Mouse (Mus musculus) myocyte (in vitro differentiated cells): ENCODE measurements at regions not wholly inside any gene's neighbourhood (a gene's known extent, or its start where the extent isn't known, plus 50 kb on each side); places are given as distances from the start of the nearest gene placed in this dataset.

ENCODE experiments used
- H3K27me3 ChIP-seq: one replicate; pipeline ENCODE4 v1.6.1; 2011; ENCODE audit not compliant: control insufficient read depth, insufficient read depth, insufficient read length
- H3K36me3 ChIP-seq: one replicate; pipeline ENCODE4 v1.6.1; 2011; ENCODE audit not compliant: control insufficient read depth, insufficient read depth
- H3K4me2 ChIP-seq: one replicate; pipeline ENCODE4 v1.6.1; 2011; ENCODE audit warnings: low read depth, control low read depth
- H3K4me3 ChIP-seq: one replicate; pipeline ENCODE4 v1.5.1; 2011; ENCODE audit warnings: mild to moderate bottlenecking, control low read depth, moderate library complexity
- H3K79me2 ChIP-seq: one replicate; pipeline ENCODE4 v1.6.1; 2011; ENCODE audit not compliant: control insufficient read depth, insufficient read depth
- H3ac ChIP-seq: one replicate; pipeline ENCODE4 v1.6.1; 2011; ENCODE audit not compliant: control insufficient read depth, insufficient read length
- CEBPB ChIP-seq: IDR thresholded peaks from 2 replicates; pipeline ENCODE4 v1.6.1; 2011; ENCODE audit warnings: mild to moderate bottlenecking, moderate library complexity; ENCODE audit not compliant: poor library complexity, insufficient read depth, severe bottlenecking
- E2F4 ChIP-seq: IDR thresholded peaks from one replicate; pipeline ENCODE4 v1.6.1; 2011; ENCODE audit warnings: mild to moderate bottlenecking, control low read depth, moderate library complexity; ENCODE audit not compliant: insufficient read depth
- MAX ChIP-seq: IDR thresholded peaks from one replicate; pipeline ENCODE4 v1.6.1; 2011; ENCODE audit warnings: low read depth, mild to moderate bottlenecking, control low read depth
- MYOD1 ChIP-seq, 3 experiments: IDR thresholded peaks; one replicate each; pipeline ENCODE4 v1.6.1; 2011; ENCODE audit warnings: control low read depth in 2 of 3, low read depth in 2 of 3, mild to moderate bottlenecking in 2 of 3, moderate library complexity in 1 of 3; ENCODE audit not compliant: insufficient read length in 2 of 3, control insufficient read depth in 1 of 3
- MYOG ChIP-seq, 3 experiments: IDR thresholded peaks; one replicate each; pipeline ENCODE4 v1.6.1; 2011; ENCODE audit warnings: control low read depth in 2 of 3, low read depth in 2 of 3, mild to moderate bottlenecking in 2 of 3; ENCODE audit not compliant: insufficient read length in 2 of 3, control insufficient read depth in 1 of 3, insufficient read depth in 1 of 3
- POLR2A ChIP-seq: IDR thresholded peaks from one replicate; pipeline ENCODE4 v1.6.1; 2011; ENCODE audit warnings: low read depth, mild to moderate bottlenecking, control low read depth, moderate library complexity; ENCODE audit not compliant: insufficient read length
- POLR2AphosphoS2 ChIP-seq: IDR thresholded peaks from one replicate; pipeline ENCODE4 v1.6.1; 2011; ENCODE audit warnings: low read depth, control low read depth; ENCODE audit not compliant: insufficient read length
- REST ChIP-seq: IDR thresholded peaks from one replicate; pipeline ENCODE4 v1.6.1; 2011; ENCODE audit warnings: mild to moderate bottlenecking, control low read depth, moderate library complexity; ENCODE audit not compliant: insufficient read depth, insufficient read length
- SRF ChIP-seq: IDR thresholded peaks from one replicate; pipeline ENCODE4 v1.6.1; 2011; ENCODE audit warnings: low read depth; ENCODE audit not compliant: control insufficient read depth, insufficient read length
- TCF12 ChIP-seq: IDR thresholded peaks from one replicate; pipeline ENCODE4 v1.6.1; 2011; ENCODE audit warnings: mild to moderate bottlenecking, control low read depth; ENCODE audit not compliant: poor library complexity, insufficient read depth, severe bottlenecking
- TCF3 ChIP-seq: IDR thresholded peaks from one replicate; pipeline ENCODE4 v1.6.1; 2011; ENCODE audit warnings: low read depth, control low read depth; ENCODE audit not compliant: insufficient read length
- USF1 ChIP-seq: IDR thresholded peaks from one replicate; pipeline ENCODE4 v1.6.1; 2011; ENCODE audit warnings: low read depth, mild to moderate bottlenecking, control low read depth, moderate library complexity

DNA sequence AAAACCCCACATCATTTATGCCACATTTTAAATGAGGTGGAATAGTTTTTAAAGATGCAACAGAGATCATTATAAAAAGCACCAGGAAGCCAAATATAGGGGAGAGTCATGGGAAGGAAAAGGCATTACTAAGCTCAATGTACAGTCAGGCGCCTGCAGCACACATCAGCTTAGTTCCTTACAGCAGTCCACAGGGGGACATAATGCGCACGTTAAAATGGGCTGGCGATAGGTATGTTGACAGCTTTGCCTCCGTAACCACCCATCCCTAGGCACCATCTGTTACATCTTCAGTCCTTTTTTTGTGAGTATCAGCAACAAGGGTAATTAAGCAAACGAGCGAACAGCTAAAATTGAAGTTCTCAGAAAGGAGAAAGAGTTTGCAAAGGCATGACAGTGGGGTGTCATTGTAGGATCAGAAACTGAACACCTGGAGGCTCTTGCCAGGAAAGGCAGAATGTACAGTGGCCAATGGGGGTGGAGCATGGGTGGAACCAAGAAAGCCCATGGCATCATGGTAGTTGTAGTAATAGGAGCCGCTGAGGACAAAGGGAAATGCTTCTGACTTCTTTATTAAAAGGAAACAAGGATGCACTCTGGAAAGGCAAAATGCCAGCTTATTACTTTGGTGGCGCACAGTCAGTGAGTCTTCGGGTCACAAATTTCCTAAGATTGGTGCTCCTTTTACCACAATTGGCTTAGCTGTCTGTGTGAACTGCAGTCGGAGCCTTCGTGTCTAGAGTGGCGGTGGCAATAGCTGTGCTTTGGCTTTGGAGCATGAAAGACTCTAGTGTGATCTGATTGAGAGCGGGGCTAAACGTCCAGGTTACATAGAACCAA lies 103.9 kb downstream of the Tnfsf11 start:
- Histone ChIP-seq H3ac (no peak overlapping the region), H3K4me3 (no peak overlapping the region), H3K36me3 (no peaks in the 10 kb centered on the region), H3K79me2 (no peaks in the 10 kb centered on the region), H3K4me2 (no peak overlapping the region), H3K27me3 (no peaks in the 10 kb centered on the region)
- TF ChIP-seq TCF12 (no peak), SRF (no peak), POLR2AphosphoS2 (no peak), MAX (no peak), MYOG (IDR thresholded peaks at IDR 0.05; ENCODE audit: control insufficient read depth in 1 of 3, insufficient read depth in 1 of 3, insufficient read length in 2 of 3, low read depth in 2 of 3) (no peak), MYOD1 (IDR thresholded peaks at IDR 0.05; ENCODE audit: control insufficient read depth in 1 of 3, insufficient read length in 2 of 3, low read depth in 2 of 3) (no peak), REST (no peak), E2F4 (no peak), USF1 (no peak), TCF3 (no peak), POLR2A (no peak), CEBPB (no peak)

DNA sequence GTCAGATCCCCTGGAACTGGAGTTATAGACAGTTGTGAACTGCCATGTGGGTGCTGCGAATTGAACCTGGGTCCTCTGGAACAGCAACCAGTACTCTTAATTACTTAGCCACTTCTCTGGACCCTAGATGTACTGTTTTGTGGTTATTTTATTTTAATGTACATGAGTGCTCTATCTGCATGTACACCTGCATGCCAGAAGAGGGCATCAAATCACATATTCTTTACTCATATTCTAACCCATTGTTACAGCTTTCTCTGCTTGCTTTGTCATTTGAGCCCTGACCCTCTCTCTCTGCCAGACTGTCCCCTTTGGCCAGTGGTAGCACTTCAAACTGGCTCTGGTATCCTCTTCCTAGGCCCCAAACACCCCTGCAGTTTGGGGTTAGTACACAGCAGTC lies 105.1 kb downstream of the Tnfsf11 start:
- H3K79me2 ChIP-seq, result no peaks in the 10 kb centered on the region
- H3K4me3 ChIP-seq, result no peak overlapping the region
- H3K36me3 ChIP-seq, result no peaks in the 10 kb centered on the region
- TF ChIP-seq REST, result no peak
- TF ChIP-seq TCF12, result no peak
- TF ChIP-seq POLR2AphosphoS2, result no peak
- no peak for TF ChIP-seq E2F4
- TF ChIP-seq USF1, result no peak
- no peak for TF ChIP-seq SRF
- no peak for TF ChIP-seq POLR2A
- no peak for TF ChIP-seq MAX
- no peak for TF ChIP-seq MYOG (IDR thresholded peaks at IDR 0.05; ENCODE audit: control insufficient read depth in 1 of 3, insufficient read depth in 1 of 3, insufficient read length in 2 of 3, low read depth in 2 of 3)
- TF ChIP-seq TCF3, result no peak
- no peak for TF ChIP-seq CEBPB
- H3ac ChIP-seq, result no peak overlapping the region
- no peaks in the 10 kb centered on the region for H3K27me3 ChIP-seq
- H3K4me2 ChIP-seq, result no peak overlapping the region

DNA sequence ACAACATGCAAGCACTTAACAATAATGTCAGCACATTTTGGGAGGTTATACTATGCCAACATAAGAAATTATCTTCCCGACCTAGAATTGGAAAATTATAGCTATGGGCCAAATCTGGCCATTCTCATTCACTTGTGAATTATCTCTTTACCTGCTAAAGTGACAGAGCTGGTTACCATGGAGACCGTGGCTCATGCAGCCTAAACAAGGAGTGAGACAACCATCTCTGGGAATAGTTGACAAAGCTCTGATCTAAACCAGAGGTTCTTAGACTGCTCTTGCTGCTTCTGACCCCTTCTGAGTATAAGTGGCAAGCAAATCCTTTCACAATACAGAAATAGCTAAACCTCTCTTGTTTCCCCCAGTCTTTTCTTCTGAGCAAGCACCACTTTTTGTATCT lies 108.7 kb upstream of the Fam216b start:
- Histone ChIP-seq H3K36me3 (no peaks in the 10 kb centered on the region), H3K79me2 (no peaks in the 10 kb centered on the region), H3K27me3 (no peaks in the 10 kb centered on the region), H3K4me3 (no peak overlapping the region), H3K4me2 (no peak overlapping the region), H3ac (no peak overlapping the region)
- TF ChIP-seq POLR2A (no peak), TCF12 (no peak), TCF3 (no peak), REST (no peak), CEBPB (no peak), POLR2AphosphoS2 (no peak), SRF (no peak), E2F4 (no peak), USF1 (no peak)

DNA sequence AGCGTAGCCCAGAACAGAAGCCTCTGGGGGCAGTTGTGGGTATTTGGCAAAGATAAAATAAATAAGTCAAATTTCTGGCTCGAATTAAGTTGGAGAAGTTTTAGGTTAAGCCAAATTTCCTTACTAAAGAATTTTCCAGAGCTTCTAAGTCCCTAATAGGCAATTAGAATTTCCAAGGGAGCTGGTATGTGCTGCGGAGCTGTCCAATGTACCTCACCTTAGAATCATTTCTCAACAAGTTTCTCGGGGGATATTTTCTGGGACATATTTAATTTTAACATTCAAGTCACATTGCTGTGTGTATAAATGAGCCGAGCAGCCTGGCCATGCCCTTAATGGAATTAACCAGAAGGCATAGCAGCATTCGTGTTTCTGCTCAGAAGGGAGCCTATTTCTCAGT lies 90.8 kb upstream of the Fam216b start:
- Histone ChIP-seq H3K27me3 (no peaks in the 10 kb centered on the region), H3ac (no peak overlapping the region), H3K79me2 (no peaks in the 10 kb centered on the region), H3K4me2 (no peak overlapping the region), H3K36me3 (no peaks in the 10 kb centered on the region), H3K4me3 (no peak overlapping the region)
- TF ChIP-seq REST, result peak; percentile 36
- TF ChIP-seq CEBPB, result no peak

DNA sequence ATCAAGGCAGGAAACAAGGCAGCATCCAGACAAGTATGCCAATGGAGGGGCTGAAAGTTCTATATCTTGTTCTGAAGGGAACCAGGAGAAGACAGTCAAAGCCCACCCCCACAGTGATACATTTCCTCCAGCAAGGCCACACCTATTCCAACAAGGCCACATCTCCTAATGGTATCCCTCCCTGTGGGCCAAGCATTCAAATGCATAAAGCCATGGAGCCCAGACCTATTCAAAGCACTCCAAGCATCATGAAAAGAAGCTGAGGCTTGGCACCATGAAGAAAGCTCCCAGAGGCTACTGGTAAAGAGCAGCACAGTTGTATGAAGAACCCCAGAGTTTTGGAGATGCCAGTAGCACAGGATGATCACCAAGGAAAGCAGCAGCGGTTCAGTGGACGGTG lies 84.6 kb upstream of the Fam216b start:
- Histone ChIP-seq H3K4me3 (no peak overlapping the region), H3K79me2 (no peaks in the 10 kb centered on the region), H3K36me3 (no peaks in the 10 kb centered on the region), H3ac (no peak overlapping the region), H3K27me3 (no peaks in the 10 kb centered on the region), H3K4me2 (no peak overlapping the region)
- TF ChIP-seq USF1 (no peak), TCF12 (no peak), MYOD1 (IDR thresholded peaks at IDR 0.05; ENCODE audit: control insufficient read depth in 1 of 3, insufficient read length in 2 of 3, low read depth in 2 of 3) (no peak), REST (no peak), SRF (no peak), MAX (no peak), CEBPB (no peak), MYOG (IDR thresholded peaks at IDR 0.05; ENCODE audit: control insufficient read depth in 1 of 3, insufficient read depth in 1 of 3, insufficient read length in 2 of 3, low read depth in 2 of 3) (no peak), E2F4 (no peak), POLR2A (no peak), POLR2AphosphoS2 (no peak), TCF3 (no peak)
